Mouse (Mus musculus) right cerebral cortex, postnatal 25 days (tissue): Measurements from ENCODE around the gene Anxa5.

Experiments
- DNase-seq: peaks from one replicate; pipeline ENCODE4 v3.0.0; 2022

The Anxa5 gene

GRCm38 (mm10) chr3:36475532-36476087, at the start of gene Anxa5, which contains the start of gene 1810062G17Rik:
TSS of gene Anxa5 (minus strand) at chr3:36475894.
TSS of gene 1810062G17Rik (plus strand) at chr3:36475937.
- DNase-seq = peak; percentile 86

- no peak for DNase-seq
Measured at GRCm38 (mm10) chr3:36524466-36524865, 48.8 kb upstream of the Anxa5 start.

GRCm38 (mm10) chr3:36522137-36522536, 46.4 kb upstream of the Anxa5 start:
- no peak for DNase-seq

- peak; percentile 81 for DNase-seq
Measured at GRCm38 (mm10) chr3:36521073-36522060, 45.7 kb upstream of the Anxa5 start, which contains the start of gene Gm11549. TSS of gene Gm11549 (minus strand) at chr3:36521813.

GRCm38 (mm10) chr3:36516196-36516595, 40.5 kb upstream of the Anxa5 start:
- DNase-seq = no peak

- DNase-seq = no peak
Measured at GRCm38 (mm10) chr3:36511491-36511890, 35.8 kb upstream of the Anxa5 start.

GRCm38 (mm10) chr3:36505809-36506735, 30.4 kb upstream of the Anxa5 start:
- DNase-seq = no peak

- no peak for DNase-seq
Measured at GRCm38 (mm10) chr3:36505306-36505705, 29.6 kb upstream of the Anxa5 start.

GRCm38 (mm10) chr3:36501546-36501945, 25.9 kb upstream of the Anxa5 start:
- DNase-seq = no peak

GRCm38 (mm10) chr3:36500976-36501375, 25.3 kb upstream of the Anxa5 start:
- no peak for DNase-seq

GRCm38 (mm10) chr3:36499418-36499817, 23.7 kb upstream of the Anxa5 start:
- no peak for DNase-seq

GRCm38 (mm10) chr3:36498224-36498623, 22.5 kb upstream of the Anxa5 start:
- DNase-seq = no peak

GRCm38 (mm10) chr3:36496746-36497145, 21.1 kb upstream of the Anxa5 start:
- peak; percentile 74 for DNase-seq

- no peak for DNase-seq
Measured at GRCm38 (mm10) chr3:36496273-36496672, 20.6 kb upstream of the Anxa5 start.

GRCm38 (mm10) chr3:36495436-36495835, 19.7 kb upstream of the Anxa5 start:
- DNase-seq = peak; percentile 73

- DNase-seq = no peak
Measured at GRCm38 (mm10) chr3:36494613-36495012, 18.9 kb upstream of the Anxa5 start.

- no peak for DNase-seq
Measured at GRCm38 (mm10) chr3:36493641-36494283, 18.1 kb upstream of the Anxa5 start.

GRCm38 (mm10) chr3:36492716-36493391, 17.2 kb upstream of the Anxa5 start:
- DNase-seq = no peak

GRCm38 (mm10) chr3:36491535-36491934, 15.8 kb upstream of the Anxa5 start:
- DNase-seq = no peak

- DNase-seq = no peak
Measured at GRCm38 (mm10) chr3:36489590-36489910, 13.9 kb upstream of the Anxa5 start.

GRCm38 (mm10) chr3:36488899-36489589, 13.3 kb upstream of the Anxa5 start:
- DNase-seq = no peak
